Mouse (Mus musculus): ENCODE measurements at regions not wholly inside any gene's neighbourhood (a gene's known extent, or its start where the extent isn't known, plus 50 kb on each side); places are given as distances from the start of the nearest gene placed in this dataset.

DNA sequence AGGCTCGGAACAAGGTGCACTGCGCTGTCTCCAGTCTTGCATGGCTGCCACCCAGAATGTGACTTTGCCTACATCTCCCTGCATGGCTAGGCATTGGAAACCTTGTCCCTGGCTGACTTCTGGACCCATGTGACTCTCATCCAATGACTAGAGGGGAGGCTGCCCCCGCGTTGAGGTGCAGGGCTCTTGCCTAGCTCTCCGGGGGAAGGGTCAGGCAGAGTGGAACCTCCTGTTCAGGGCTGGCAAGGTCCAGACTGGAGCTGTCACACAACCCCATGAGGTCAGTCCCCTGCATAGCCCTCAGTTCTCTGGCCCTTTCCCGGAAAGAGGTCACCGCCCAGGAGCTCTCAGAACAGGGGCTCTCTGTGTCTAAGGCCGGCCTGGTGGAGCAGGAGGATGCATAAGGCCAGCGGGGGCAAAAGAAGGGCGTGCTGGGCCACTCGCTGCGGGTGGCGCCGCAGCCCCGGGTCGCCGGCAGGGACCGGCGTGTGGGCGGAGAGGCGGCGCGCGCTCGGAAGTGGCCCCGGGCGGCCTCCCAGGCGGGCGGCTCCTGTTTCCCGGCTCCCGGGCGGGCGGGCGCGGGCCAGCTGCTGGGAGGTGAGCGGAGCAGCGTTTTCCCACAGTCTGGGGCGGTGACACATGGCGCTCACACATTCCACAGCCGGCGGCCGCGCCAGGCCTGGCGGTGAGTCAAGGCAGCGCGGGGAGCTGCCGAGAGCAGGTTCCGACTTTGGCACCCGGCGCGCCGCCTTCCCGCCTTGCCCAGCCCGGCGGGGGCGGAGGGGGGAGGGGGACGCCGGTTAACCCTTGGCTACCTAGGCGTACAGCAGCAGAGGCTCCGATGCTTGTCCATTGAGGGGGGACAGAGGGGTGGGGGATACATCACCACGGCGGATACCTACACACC, 55.5 kb upstream of the Hes1 start:
- DNase-seq: peak; percentile 92

DNA sequence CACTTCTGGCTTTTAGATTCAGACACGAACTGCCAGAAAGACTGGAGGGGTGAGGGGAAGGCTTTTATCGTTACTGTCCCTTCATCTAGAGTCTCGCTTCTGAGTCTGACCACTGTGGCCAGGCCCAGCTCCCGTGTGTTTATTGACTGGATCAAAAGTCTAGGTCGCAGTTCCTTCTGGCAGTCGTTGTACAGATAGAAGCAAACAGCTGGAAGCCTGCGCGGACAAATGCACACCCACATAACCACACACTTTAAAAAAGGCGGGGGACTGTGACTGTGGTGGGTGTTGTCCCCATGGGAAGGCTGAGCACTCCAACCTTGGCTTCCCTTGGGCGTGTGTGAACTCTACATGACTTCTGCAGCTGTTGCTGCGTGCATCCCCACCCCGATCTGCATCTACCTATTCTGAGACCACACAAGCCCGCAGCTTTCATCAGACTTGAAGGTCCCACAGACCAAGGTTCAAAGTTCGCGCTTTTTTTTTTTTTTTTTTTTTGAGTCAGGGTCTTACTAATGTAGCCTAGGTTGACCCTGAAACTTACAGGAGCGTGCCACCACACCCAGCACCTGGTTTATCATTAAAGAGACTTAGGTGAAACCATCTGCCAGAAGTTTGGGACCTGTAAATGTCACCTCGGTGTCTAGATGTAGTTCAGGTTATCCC, 54.5 kb upstream of the Hes1 start:
- peak; percentile 53 for DNase-seq

DNA sequence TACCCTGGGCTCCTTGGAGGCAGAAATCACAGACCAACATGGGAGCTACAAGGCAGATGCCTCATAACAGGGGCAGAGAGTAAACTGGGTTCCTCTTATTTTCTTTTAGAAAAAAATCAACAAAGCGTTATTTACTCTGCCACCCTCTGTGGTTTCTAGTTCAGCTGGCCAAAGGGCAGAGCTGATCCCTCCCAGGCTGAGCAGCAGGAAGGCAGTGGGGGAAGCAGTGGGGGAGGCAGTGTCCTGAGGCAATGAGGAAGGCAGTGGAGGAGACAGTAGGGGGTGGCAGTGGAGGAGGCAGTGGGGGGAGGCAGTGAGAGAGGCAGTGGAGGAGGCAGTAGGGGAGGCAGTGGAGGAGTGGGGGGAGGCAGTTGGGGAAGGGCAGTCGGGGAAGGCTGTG, 51.1 kb upstream of the Hes1 start:
- peak; percentile 41 for DNase-seq

DNA sequence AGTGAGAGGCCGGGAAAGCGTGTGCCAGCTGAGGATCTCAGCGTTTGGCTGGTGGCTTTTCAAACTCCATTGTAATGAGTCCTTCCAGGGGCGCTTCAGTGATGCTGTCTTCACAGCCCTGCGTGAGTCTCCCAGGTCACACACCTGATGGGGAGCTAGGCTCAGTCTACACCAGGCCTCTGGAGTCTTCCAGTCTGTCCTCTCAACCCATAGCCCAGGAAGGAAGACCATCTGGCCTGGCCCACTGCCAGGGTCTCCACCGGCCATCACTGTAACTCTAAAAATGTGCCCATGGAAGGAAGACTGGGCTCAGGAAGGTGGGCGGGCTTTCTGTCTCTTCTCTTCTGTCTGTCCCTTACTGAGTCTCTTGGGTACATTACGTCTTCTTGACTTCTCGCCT, 50.2 kb upstream of the Hes1 start:
- no peak for DNase-seq

Data from kidney, adult 18-20 months (tissue).